Mouse (Mus musculus) brain, embryonic 14.5 days (tissue): ENCODE measurements around the gene Sec23ip. TPM values are rescaled to one million over a fixed set of nuclear protein-coding genes. Genes with fewer than 3 reads are reported as not detected.
A peak's percentile ranks its signal among the peaks of the same experiment; 100 is the strongest.

Experiments
- DNase-seq: peaks from one replicate; pipeline ENCODE4 v3.0.0-alpha.2; 2011; ENCODE audit warnings: low read depth
- CTCF ChIP-seq: fragments of 200-500 bp; IDR thresholded peaks from 2 replicates; pipeline ENCODE4 v1.5.1; 2012; ENCODE audit warnings: inconsistent platforms, mild to moderate bottlenecking, moderate library complexity, borderline replicate concordance; ENCODE audit not compliant: insufficient read depth, insufficient read length; ENCODE audit errors: extremely low read depth
- POLR2A ChIP-seq: fragments of 200-500 bp; IDR thresholded peaks from 2 replicates; pipeline ENCODE4 v1.6.1; 2012; ENCODE audit warnings: mild to moderate bottlenecking, inconsistent platforms, borderline replicate concordance; ENCODE audit not compliant: poor library complexity, insufficient read depth, insufficient read length, severe bottlenecking; ENCODE audit errors: extremely low read depth
- polyA plus RNA-seq: library from polyadenylated mRNA; depleted of rRNA; stranded (reverse); fragments of >200 nt; gene quantifications from 2 replicates; pipeline ENCODE4 v1.2.3, GENCODE M21; 2012; rRNA removed

Gene Sec23ip
- polyA plus RNA-seq, 1 experiment = 35.9 TPM

- no peak for DNase-seq
Measured at GRCm38 (mm10) chr7:128824986-128825563, 80.3 kb downstream of the Sec23ip start.

DNA sequence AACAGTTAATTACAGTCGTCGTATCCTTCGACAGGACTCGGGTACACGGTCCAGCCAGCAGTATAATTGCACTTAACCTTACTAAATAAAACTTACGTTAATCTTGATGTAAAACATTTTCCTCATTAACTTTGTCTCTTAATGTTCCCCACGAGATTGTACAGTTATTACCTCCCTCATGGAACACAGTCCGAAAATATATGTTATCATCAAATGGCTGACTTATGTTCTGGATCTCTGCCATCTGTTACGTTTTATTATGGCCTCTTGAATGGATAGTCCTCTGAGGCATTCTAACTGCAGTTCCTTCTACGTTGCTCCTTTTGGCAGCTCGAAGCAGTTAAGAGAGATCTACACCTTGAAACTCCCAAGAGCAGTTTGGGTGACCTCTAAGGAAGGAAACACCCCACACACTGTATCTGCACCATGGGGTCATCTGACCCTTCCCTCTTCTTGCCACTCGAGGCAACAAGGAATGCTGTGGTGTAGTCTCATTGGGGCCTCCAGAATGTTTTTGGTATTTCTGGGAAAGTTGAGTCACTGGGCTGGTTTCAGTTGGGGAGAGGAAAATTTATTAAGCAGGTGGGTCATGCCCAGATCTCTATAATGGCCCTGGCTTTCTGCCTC is 87.8 kb downstream of the Sec23ip start:
- no peak for TF ChIP-seq POLR2A
- TF ChIP-seq CTCF = no peak
- no peak for DNase-seq

More at GRCm38 (mm10) chr7:128824986-128825563, 80.3 kb downstream of the Sec23ip start:
- TF ChIP-seq POLR2A = no peak
- TF ChIP-seq CTCF = no peak

- DNase-seq = no peak
- TF ChIP-seq CTCF (peak; percentile 34; the same call in 1 of the 2 replicates), POLR2A (no peak)
Measured at GRCm38 (mm10) chr7:128833196-128833595, 88.5 kb downstream of the Sec23ip start.

Other genes starting within 250 kb of the Sec23ip start
- 2.2 and 4.2 TPM in 2 replicates for gene Bag3, start 221.3 kb upstream of the Sec23ip start, polyA plus RNA-seq
- 124 and 191 TPM in 2 replicates for gene Inpp5f, start 133.6 kb upstream of the Sec23ip start, polyA plus RNA-seq
- gene Mcmbp, start 4.4 kb upstream of the Sec23ip start, polyA plus RNA-seq = 39.0 and 45.2 TPM in 2 replicates